Mouse (Mus musculus): ENCODE results near the gene Dmrt2.
A peak's percentile ranks its signal among the peaks of the same experiment; 100 is the strongest.

Dmrt2 gene

GRCm38 (mm10) chr19:25672101-25672950, at the start of gene Dmrt2:
Gene Dmrt2, plus strand, starts transcription at chr19:25672411.
- DNase-seq, result peak; percentile 23

GRCm38 (mm10) chr19:25628490-25628889, 43.7 kb upstream of the Dmrt2 start:
- DNase-seq, result peak; percentile 25

- DNase-seq, result no peak
These were observed 37.1 kb upstream of the Dmrt2 start for GRCm38 (mm10) chr19:25635119-25635518.

GRCm38 (mm10) chr19:25635622-25636244, 36.5 kb upstream of the Dmrt2 start:
- no peak for DNase-seq

GRCm38 (mm10) chr19:25638766-25639361, 33.3 kb upstream of the Dmrt2 start:
- DNase-seq, result no peak

- no peak for DNase-seq
These were observed 30.4 kb upstream of the Dmrt2 start for GRCm38 (mm10) chr19:25641786-25642185.

GRCm38 (mm10) chr19:25647136-25647535, 25.1 kb upstream of the Dmrt2 start:
- no peak for DNase-seq

- DNase-seq, result no peak
These were observed 23.5 kb upstream of the Dmrt2 start for GRCm38 (mm10) chr19:25648701-25649100.

- no peak for DNase-seq
These were observed 21.7 kb upstream of the Dmrt2 start for GRCm38 (mm10) chr19:25650474-25650873.

- DNase-seq, result no peak
These were observed 19.7 kb upstream of the Dmrt2 start for GRCm38 (mm10) chr19:25652560-25652959.

- no peak for DNase-seq
These were observed 18.0 kb upstream of the Dmrt2 start for GRCm38 (mm10) chr19:25654034-25654749.

GRCm38 (mm10) chr19:25665486-25666339, 6.5 kb upstream of the Dmrt2 start:
- no peak for DNase-seq

GRCm38 (mm10) chr19:25667836-25668235, 4.4 kb upstream of the Dmrt2 start:
- DNase-seq, result no peak

- no peak for DNase-seq
These were observed 2.5 kb upstream of the Dmrt2 start for GRCm38 (mm10) chr19:25669593-25670248.

GRCm38 (mm10) chr19:25670571-25671285, 1.5 kb upstream of the Dmrt2 start:
- DNase-seq, result no peak

- no peak for DNase-seq
These were observed 530 bp upstream of the Dmrt2 start for GRCm38 (mm10) chr19:25671681-25672080.

- DNase-seq, result no peak
These were observed 1.2 kb downstream of the Dmrt2 start for GRCm38 (mm10) chr19:25673224-25674055.

- no peak for DNase-seq
These were observed 1.8 kb downstream of the Dmrt2 start for GRCm38 (mm10) chr19:25674056-25674420.

- no peak for DNase-seq
These were observed 2.5 kb downstream of the Dmrt2 start for GRCm38 (mm10) chr19:25674744-25675143.

GRCm38 (mm10) chr19:25675866-25676440, 3.7 kb downstream of the Dmrt2 start:
- no peak for DNase-seq
